Mouse (Mus musculus) ovary, postnatal 36 days (tissue): Measurements from ENCODE around the gene Prl7b1.

Experiments used
- DNase-seq: peaks from one replicate; pipeline ENCODE4 v3.0.0; 2022; ENCODE audit warnings: low spot score, mixed read lengths

The Prl7b1 gene

GRCm38 (mm10) chr13:27610482-27610881 lies at the start of gene Prl7b1:
Prl7b1 (minus strand) TSS chr13:27610582.
- no peak for DNase-seq

GRCm38 (mm10) chr13:27642393-27642792 lies 32.0 kb upstream of the Prl7b1 start, which contains the start of gene Prl7a1:
Prl7a1 (minus strand) TSS chr13:27642493.
- no peak for DNase-seq

- DNase-seq, result no peak
Observed at GRCm38 (mm10) chr13:27582071-27582470, 28.3 kb downstream of the Prl7b1 start, which contains the start of gene Prl8a1. Prl8a1 (minus strand) TSS chr13:27582171.

GRCm38 (mm10) chr13:27564506-27564905 lies 45.9 kb downstream of the Prl7b1 start, which contains the start of gene Prl8a9:
Prl8a9 (minus strand) TSS chr13:27564606.
- no peak for DNase-seq

GRCm38 (mm10) chr13:27553336-27553735 lies 57.0 kb downstream of the Prl7b1 start:
- DNase-seq, result no peak
